Mouse (Mus musculus): ENCODE results near the gene Hamp2. TPM values are rescaled to one million over a fixed set of nuclear protein-coding genes. Genes with fewer than 3 reads are reported as not detected.
A peak's percentile ranks its signal among the peaks of the same experiment; 100 is the strongest.
"Not testable (repeated sequence)": the region's sequence is repeated elsewhere in the genome, so short reads cannot be mapped to it uniquely, and the experiment has no call there.

Hamp2 gene
- total RNA-seq, 2 experiments from 2014 or later: not detected

DNA sequence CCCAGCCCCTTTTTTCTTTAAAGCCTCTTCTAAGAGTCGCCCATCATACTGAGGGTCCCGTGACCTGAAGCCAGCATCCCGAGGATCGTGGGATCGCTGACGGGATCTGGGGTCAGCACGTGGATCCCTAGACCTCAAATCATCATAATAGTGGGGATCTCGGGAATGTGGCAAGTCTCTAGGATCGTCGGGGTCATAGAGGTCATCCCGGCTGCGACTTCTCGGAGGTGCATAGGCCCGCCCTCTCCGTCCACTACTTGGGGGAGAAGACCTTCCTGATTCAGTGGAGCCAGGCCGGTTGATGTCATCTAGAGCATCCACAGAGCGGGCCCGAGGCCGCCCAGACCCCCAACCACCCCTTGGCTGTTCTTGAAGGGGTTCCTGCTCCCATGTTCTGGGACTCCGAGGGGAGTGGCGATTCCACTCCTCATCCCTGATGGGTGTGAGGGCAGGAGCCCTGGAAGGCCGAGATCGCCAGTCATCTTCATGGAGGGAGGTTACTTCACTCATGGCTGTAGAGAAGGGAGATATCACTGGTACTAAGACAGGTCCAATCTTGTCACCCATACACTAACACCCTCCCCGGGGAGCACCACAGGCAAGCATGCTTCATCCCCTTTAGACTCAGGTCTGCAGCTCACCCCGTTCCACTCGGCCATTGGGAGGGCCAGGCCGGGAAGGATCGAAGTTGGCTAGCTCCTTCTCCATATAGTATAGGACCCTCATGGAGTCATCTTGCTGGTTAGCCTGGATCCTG, 33.8 kb upstream of the Hamp2 start:
- no peak for TF ChIP-seq CTCF (conservative IDR thresholded peaks at IDR 0.05)
- peak overlapping the region; percentile 62 for H3K4me3 ChIP-seq
- no peak for DNase-seq (ENCODE audit: low spot score in 2 of 2)
- peak overlapping the region; percentile 98 for H3K27ac ChIP-seq

- H3K27ac ChIP-seq: peak overlapping the region; percentile 98
- peak overlapping the region; percentile 62 for H3K4me3 ChIP-seq
- peak; percentile 86 to 90 for DNase-seq (ENCODE audit: low spot score in 2 of 2)
- no peak for TF ChIP-seq CTCF (conservative IDR thresholded peaks at IDR 0.05)
These were observed 32.9 kb upstream of the Hamp2 start for GRCm38 (mm10) chr7:30957367-30957783.

DNA sequence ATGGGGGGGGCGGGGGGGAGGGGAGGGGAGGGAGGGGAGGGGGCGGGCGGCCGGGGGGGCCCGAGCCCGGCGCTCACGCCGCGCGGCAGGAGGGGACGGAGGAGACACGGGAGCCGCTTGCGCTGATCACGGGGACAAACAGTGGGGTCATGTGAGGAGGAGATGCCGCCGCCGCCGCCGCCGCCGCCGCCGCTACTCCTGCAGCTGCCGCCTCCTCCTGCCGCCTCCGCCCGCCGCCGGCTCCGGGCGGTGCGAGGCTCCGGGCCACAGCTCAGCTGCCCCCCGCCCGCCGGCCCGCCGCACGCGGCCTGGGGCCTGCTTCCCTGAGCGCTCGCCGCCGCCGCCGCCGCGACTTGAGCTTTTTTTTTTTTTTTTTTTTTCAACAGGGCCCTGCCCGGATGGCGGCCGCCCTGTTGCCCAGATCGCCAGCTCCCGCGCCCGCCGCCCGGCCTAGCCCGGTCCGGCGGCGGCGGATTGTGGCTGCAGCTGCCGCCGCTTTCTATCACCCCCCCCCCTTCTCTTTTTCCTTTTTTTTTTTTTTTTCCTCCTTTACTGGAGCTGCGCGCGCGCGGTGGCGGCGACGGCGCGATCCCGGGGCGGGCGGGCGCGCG, 32.4 kb upstream of the Hamp2 start, which contains the start of gene Usf2:
Gene Usf2, minus strand, starts transcription at position 48 of the 611 bp plus-strand sequence.
- peak within 1 kb of the TSS; percentile 98 for H3K27ac ChIP-seq
- peak; percentile 77 to 78 for DNase-seq (ENCODE audit: low spot score in 2 of 2)
- TF ChIP-seq CTCF (conservative IDR thresholded peaks at IDR 0.05): no peak

GRCm38 (mm10) chr7:30956357-30956751, 31.9 kb upstream of the Hamp2 start:
- TF ChIP-seq CTCF (conservative IDR thresholded peaks at IDR 0.05): no peak
- DNase-seq (ENCODE audit: low spot score in 2 of 2): no peak
- Histone ChIP-seq H3K27ac (peak overlapping the region; percentile 98), H3K4me3 (peak overlapping the region; percentile 62)

More for the DNA sequence above, 32.4 kb upstream of the Hamp2 start, which contains the start of gene Usf2:
- peak within 1 kb of the TSS; percentile 62 for H3K4me3 ChIP-seq

GRCm38 (mm10) chr7:30955584-30956356, 31.3 kb upstream of the Hamp2 start:
- peak; percentile 56 to 78 for DNase-seq (ENCODE audit: low spot score in 2 of 2)
- Histone ChIP-seq H3K27ac (peak overlapping the region; percentile 98), H3K4me3 (peak overlapping the region; percentile 62)
- peak; percentile 90 for TF ChIP-seq CTCF (conservative IDR thresholded peaks at IDR 0.05)

- no peak for DNase-seq (ENCODE audit: low spot score in 2 of 2)
These were observed 30.6 kb upstream of the Hamp2 start for GRCm38 (mm10) chr7:30954971-30955520.

DNA sequence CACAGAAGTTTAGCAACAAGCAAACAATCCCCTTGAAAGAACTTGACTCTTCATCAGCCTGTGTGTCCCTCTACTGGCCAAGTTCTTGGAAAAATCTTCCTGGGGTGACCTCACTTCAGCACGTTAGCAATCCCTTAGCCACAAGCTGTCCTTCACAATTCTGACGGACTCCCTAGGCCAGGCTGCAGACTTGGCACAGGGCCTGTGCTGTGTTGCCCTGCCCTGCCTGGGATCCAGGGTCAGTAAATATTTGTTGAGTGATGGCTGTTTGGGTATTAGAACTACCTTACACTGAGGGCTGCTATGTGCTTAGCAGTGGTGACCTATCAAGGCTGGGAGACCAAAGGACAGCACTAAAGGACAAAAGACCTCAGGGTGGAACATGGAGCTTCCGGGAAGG, 29.6 kb upstream of the Hamp2 start:
- H3K4me3 ChIP-seq: no peak overlapping the region

More at GRCm38 (mm10) chr7:30954971-30955520, 30.6 kb upstream of the Hamp2 start:
- no peak for TF ChIP-seq CTCF (conservative IDR thresholded peaks at IDR 0.05)
- H3K4me3 ChIP-seq: peak overlapping the region; percentile 62
- H3K27ac ChIP-seq: peak overlapping the region; percentile 98

GRCm38 (mm10) chr7:30953459-30953858, 29.0 kb upstream of the Hamp2 start:
- H3K4me3 ChIP-seq: no peak overlapping the region
- DNase-seq (ENCODE audit: low spot score in 2 of 2): no peak
- H3K27ac ChIP-seq: 0 out of 2 replicates have a peak overlapping the region, but pooled peaks have one; percentile 98
- TF ChIP-seq CTCF (conservative IDR thresholded peaks at IDR 0.05): no peak

More for the DNA sequence above, 29.6 kb upstream of the Hamp2 start:
- TF ChIP-seq CTCF (conservative IDR thresholded peaks at IDR 0.05): 0 out of 2 replicates have a peak, but pooled peaks have one; percentile 14
- 0 out of 2 replicates have a peak overlapping the region, but pooled peaks have one; percentile 98 for H3K27ac ChIP-seq
- no peak for DNase-seq (ENCODE audit: low spot score in 2 of 2)

DNA sequence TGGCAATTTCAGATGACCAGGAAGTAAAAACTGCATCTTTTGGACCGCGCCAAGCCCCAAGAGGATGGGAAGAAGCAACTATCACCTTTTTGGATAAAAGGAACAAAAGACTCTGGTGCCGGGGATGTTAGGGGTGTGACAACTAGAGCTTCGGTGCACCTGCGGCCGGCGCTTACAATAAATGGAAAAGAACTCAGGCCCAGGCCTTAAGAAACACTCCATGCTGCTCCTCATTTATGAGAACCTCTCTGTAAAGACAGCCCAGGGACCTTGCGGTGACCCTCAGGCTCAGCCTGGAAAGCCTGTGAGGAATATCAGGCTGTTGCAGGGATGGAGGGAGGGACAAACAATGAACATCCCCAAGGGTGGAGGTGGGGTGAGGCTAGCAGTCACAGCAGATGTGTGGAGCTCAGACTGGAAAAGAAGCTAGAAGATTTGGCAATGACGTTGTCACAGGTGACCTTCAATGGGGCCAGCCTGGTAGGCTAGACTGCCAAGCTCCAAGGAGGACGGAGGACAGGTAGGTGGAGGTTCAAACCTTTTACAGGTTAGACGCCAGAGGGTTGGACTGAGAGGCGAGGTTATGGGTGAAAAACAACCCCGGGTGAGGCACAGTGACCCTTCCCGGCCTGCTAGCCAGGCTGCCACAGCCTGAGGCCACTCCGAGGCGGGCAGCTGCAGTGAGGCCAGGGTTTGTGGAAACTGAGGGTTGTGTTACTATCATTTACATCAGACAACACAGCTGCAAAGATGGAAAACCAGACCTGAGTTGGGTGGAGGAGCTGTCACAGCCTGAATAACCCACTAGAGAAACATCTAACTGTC, 28.2 kb upstream of the Hamp2 start:
- Histone ChIP-seq H3K27ac (no peak overlapping the region), H3K4me3 (no peak overlapping the region)
- TF ChIP-seq CTCF (conservative IDR thresholded peaks at IDR 0.05): no peak
- DNase-seq (ENCODE audit: low spot score in 2 of 2): peak in 1 of 2 experiments; percentile 4

DNA sequence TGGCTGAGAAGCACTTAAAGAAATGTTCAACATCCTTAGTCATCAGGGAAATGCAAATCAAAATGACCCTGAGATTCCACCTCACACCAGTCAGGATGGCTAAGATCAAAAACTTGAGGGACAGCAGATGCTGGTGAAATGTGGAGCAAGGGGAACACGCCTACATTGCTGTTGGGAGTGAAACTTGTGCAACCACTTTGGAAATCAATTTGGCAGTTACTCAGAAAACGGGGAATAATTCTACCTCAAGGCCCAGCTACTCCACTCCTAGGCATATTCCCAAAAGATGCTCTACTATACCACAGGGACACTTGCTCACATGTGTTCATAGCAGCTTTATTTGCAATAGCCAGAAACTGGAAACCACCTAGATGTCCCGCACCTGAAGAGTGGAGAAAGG, 25.4 kb upstream of the Hamp2 start:
- H3K27ac ChIP-seq; DNase-seq (ENCODE audit: low spot score in 2 of 2); H3K4me3 ChIP-seq: not testable (repeated sequence)

DNA sequence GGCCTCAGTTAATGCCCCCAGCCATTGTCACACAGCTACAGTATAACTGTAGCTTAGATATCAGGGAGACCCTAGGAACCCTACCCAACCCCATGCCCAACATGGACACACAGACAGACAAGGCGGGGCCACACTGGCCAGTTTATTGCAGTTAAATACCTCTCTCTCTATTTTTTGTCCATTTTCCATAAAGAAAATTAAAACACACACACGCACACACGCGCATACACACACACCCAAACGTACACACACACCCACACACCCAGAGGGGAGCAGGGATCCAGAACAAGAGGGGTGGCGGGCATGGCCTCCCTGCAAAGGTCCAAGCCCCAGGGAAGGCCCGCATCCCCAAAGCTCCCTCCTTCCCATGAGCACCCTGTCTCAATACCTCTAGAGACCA, 21.4 kb upstream of the Hamp2 start:
- Histone ChIP-seq H3K4me3 (no peak overlapping the region), H3K27ac (no peak overlapping the region)
- DNase-seq (ENCODE audit: low spot score in 2 of 2): no peak
- TF ChIP-seq CTCF (conservative IDR thresholded peaks at IDR 0.05): no peak

DNA sequence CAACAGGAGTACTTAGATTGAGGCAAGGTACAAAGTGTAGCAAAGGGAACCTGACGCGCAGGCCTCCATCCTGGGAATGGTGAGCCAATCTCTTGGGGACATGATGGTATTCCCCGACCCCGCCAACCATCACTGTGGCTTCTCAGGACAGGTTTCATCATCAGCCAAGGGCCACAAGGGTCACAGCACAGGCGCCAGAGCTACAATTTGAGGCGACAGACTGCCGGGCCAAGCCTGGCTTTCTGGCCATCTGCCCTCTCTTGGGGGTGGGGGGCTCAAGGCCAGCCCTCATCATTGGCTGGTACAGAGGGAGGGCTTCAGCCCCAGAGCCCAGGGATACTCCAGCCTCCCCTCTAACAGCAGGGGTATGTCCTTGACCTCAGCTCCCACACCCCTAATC, 21.0 kb upstream of the Hamp2 start:
- H3K27ac ChIP-seq; H3K4me3 ChIP-seq; DNase-seq (ENCODE audit: low spot score in 2 of 2): not testable (repeated sequence)

DNA sequence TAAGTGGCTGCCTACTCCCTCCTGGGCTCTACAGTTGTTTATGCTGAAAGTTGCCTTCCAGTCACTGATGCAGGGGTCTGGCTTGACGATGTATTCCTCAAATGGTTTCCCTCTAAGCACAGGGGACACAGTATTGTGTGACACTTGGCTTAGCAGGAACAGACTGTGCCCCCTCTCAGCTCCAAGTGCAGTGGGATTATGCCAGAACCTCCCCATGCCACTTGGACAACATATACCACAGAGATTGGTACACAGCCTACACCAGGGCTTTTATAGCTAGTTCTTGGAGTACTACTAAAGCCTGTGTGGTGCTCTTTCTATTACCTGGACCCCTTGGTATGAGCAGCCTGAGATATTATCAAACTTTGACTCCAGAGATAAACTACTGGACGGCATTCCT, 20.2 kb upstream of the Hamp2 start:
- not testable (repeated sequence) for DNase-seq (ENCODE audit: low spot score in 2 of 2); H3K4me3 ChIP-seq; H3K27ac ChIP-seq

All from layer of hippocampus, adult 2 months (tissue).